Mouse (Mus musculus) G1E (cell line): ENCODE data around the gene Abcb4. TPM values are rescaled to one million over a fixed set of nuclear protein-coding genes. Genes with fewer than 3 reads are reported as not detected.
A peak's percentile ranks its signal among the peaks of the same experiment; 100 is the strongest.

Source experiments
- ATAC-seq: 2 replicates; pipeline ENCODE4 v1.8.0; 2016; ENCODE audit warnings: mild to moderate bottlenecking; ENCODE audit not compliant: insufficient number of reproducible peaks, poor library complexity, low FRiP score, severe bottlenecking; ENCODE audit errors: extremely low read depth
- DNase-seq: peaks from one replicate; pipeline ENCODE4 v3.0.0; 2012; ENCODE audit warnings: low spot score
- H3K27me3 ChIP-seq: 2 replicates; pipeline ENCODE4 v1.6.1; 2012; ENCODE audit warnings: mild to moderate bottlenecking, low read length, inconsistent platforms; ENCODE audit not compliant: insufficient read depth
- H3K36me3 ChIP-seq: replicated peaks from 2 replicates; pipeline ENCODE3; 2012; ENCODE audit warnings: mild to moderate bottlenecking, inconsistent platforms
- H3K4me1 ChIP-seq: 2 replicates; pipeline ENCODE4 v1.6.1; 2012; ENCODE audit warnings: low read depth, low read length, inconsistent platforms, mixed read lengths; ENCODE audit not compliant: insufficient read depth
- H3K4me3 ChIP-seq: 2 replicates; pipeline ENCODE4 v1.5.1; 2012; ENCODE audit warnings: low read depth, mild to moderate bottlenecking, inconsistent platforms, low read length, moderate library complexity, mixed read lengths
- H3K9me3 ChIP-seq: replicated peaks from 2 replicates; pipeline ENCODE4 v1.6.1; 2012; ENCODE audit warnings: inconsistent platforms
- CTCF ChIP-seq: IDR thresholded peaks from 2 replicates; pipeline ENCODE4 v1.5.1; 2012; ENCODE audit warnings: low read depth, low read length, inconsistent platforms, mixed read lengths
- GATA1 ChIP-seq: IDR thresholded peaks from 2 replicates; pipeline ENCODE4 v1.6.1; 2012; ENCODE audit warnings: borderline replicate concordance, low read length, inconsistent platforms, mixed read lengths
- GATA2 ChIP-seq: IDR thresholded peaks from 2 replicates; pipeline ENCODE4 v1.6.1; 2012; ENCODE audit warnings: low read depth, low read length, inconsistent platforms, borderline replicate concordance
- POLR2AphosphoS5 ChIP-seq: IDR thresholded peaks from 2 replicates; pipeline ENCODE4 v1.6.1; 2012; ENCODE audit warnings: low read depth, low read length, inconsistent platforms; ENCODE audit not compliant: insufficient replicate concordance
- TAL1 ChIP-seq: conservative IDR thresholded peaks from 2 replicates; pipeline ENCODE4 v1.6.1; 2012; ENCODE audit warnings: low read depth, low read length, inconsistent platforms, mixed read lengths
- polyA plus RNA-seq: library from polyadenylated mRNA; stranded (reverse); fragments of >175 nt; gene quantifications from 2 replicates; pipeline ENCODE4 v1.2.3, GENCODE M21; 2012
- total RNA-seq, 2 experiments: library from RNA; stranded (forward) in 1 of 2; stranded (reverse) in 1 of 2; fragments of 200-1000 nt in 1 of 2; fragments of >200 nt in 1 of 2; fragmentation: Nextera tagmentation in 1 of 2; gene quantifications; 2 replicates each; pipeline ENCODE4 v1.2.3; 2014 to 2017

The Abcb4 gene
- total and polyA plus RNA-seq, 3 experiments, result 0.11 to 35.1 TPM; not detected in 1

GRCm38 (mm10) chr5:8974721-8975120, 81.2 kb downstream of the Abcb4 start:
- no peaks in the 10 kb centered on the region for H3K27me3 ChIP-seq
- DNase-seq (no peak), ATAC-seq (no peak)
- TF ChIP-seq GATA2, result no peak
- TF ChIP-seq TAL1, result no peak
- no peak for TF ChIP-seq GATA1
- TF ChIP-seq POLR2AphosphoS5, result no peak
- TF ChIP-seq CTCF, result no peak
- H3K4me3 ChIP-seq, result no peak overlapping the region
- no peaks in the 10 kb centered on the region for H3K4me1 ChIP-seq
- H3K9me3 ChIP-seq, result no peaks in the 10 kb centered on the region
- peaks cover 48% of the 10 kb centered on the region for H3K36me3 ChIP-seq

- Histone ChIP-seq H3K27me3 (no peaks in the 10 kb centered on the region), H3K4me3 (no peak overlapping the region), H3K4me1 (no peaks in the 10 kb centered on the region), H3K9me3 (no peaks in the 10 kb centered on the region), H3K36me3 (peaks cover 63% of the 10 kb centered on the region)
- DNase-seq (no peak), ATAC-seq (no peak)
- TF ChIP-seq CTCF, result no peak
- TF ChIP-seq GATA2, result no peak
- no peak for TF ChIP-seq TAL1
- no peak for TF ChIP-seq GATA1
- TF ChIP-seq POLR2AphosphoS5, result no peak
Observed at GRCm38 (mm10) chr5:8985470-8985869, 92.0 kb downstream of the Abcb4 start.

GRCm38 (mm10) chr5:8987925-8988324, 94.4 kb downstream of the Abcb4 start:
- Histone ChIP-seq H3K4me1 (no peaks in the 10 kb centered on the region), H3K9me3 (no peaks in the 10 kb centered on the region), H3K27me3 (no peaks in the 10 kb centered on the region), H3K4me3 (no peak overlapping the region), H3K36me3 (peaks cover 66% of the 10 kb centered on the region)
- ATAC-seq (no peak), DNase-seq (no peak)
- TF ChIP-seq CTCF (no peak), POLR2AphosphoS5 (no peak), GATA2 (no peak), TAL1 (no peak), GATA1 (no peak)

GRCm38 (mm10) chr5:8990526-8990925, 97.0 kb downstream of the Abcb4 start:
- peaks cover 63% of the 10 kb centered on the region for H3K36me3 ChIP-seq
- H3K4me1 ChIP-seq, result peaks cover 3% of the 10 kb centered on the region; the same call in 1 of the 2 replicates
- TF ChIP-seq POLR2AphosphoS5 (no peak), CTCF (no peak), GATA1 (no peak), TAL1 (no peak)
- DNase-seq, result no peak
- no peaks in the 10 kb centered on the region for H3K9me3 ChIP-seq
- H3K27me3 ChIP-seq, result no peaks in the 10 kb centered on the region
- no peak overlapping the region for H3K4me3 ChIP-seq
- no peak for ATAC-seq

- no peak for TF ChIP-seq GATA1
- no peak for TF ChIP-seq POLR2AphosphoS5
- TF ChIP-seq CTCF, result no peak
- TF ChIP-seq GATA2, result no peak
- TF ChIP-seq TAL1, result no peak
- ATAC-seq (no peak), DNase-seq (no peak)
- peaks cover 56% of the 10 kb centered on the region for H3K36me3 ChIP-seq
- H3K4me1 ChIP-seq, result peaks cover 9% of the 10 kb centered on the region
- H3K27me3 ChIP-seq, result no peaks in the 10 kb centered on the region
- H3K4me3 ChIP-seq, result no peak overlapping the region
- no peaks in the 10 kb centered on the region for H3K9me3 ChIP-seq
Observed at GRCm38 (mm10) chr5:8991626-8992025, 98.1 kb downstream of the Abcb4 start.

GRCm38 (mm10) chr5:8995966-8996685, 102.6 kb downstream of the Abcb4 start:
- Histone ChIP-seq H3K4me3 (peak overlapping the region; percentile 85), H3K27me3 (no peaks in the 10 kb centered on the region), H3K36me3 (peaks cover 29% of the 10 kb centered on the region), H3K4me1 (peaks cover 9% of the 10 kb centered on the region), H3K9me3 (no peaks in the 10 kb centered on the region)
- 0 out of 2 replicates have a peak, but pooled peaks have one; percentile 6 for ATAC-seq
- TF ChIP-seq TAL1 (no peak), CTCF (no peak), POLR2AphosphoS5 (no peak), GATA1 (no peak), GATA2 (no peak)
- DNase-seq, result no peak
